Mouse (Mus musculus): Measurements from ENCODE around the gene Tmem218.

Tmem218 gene

DNA sequence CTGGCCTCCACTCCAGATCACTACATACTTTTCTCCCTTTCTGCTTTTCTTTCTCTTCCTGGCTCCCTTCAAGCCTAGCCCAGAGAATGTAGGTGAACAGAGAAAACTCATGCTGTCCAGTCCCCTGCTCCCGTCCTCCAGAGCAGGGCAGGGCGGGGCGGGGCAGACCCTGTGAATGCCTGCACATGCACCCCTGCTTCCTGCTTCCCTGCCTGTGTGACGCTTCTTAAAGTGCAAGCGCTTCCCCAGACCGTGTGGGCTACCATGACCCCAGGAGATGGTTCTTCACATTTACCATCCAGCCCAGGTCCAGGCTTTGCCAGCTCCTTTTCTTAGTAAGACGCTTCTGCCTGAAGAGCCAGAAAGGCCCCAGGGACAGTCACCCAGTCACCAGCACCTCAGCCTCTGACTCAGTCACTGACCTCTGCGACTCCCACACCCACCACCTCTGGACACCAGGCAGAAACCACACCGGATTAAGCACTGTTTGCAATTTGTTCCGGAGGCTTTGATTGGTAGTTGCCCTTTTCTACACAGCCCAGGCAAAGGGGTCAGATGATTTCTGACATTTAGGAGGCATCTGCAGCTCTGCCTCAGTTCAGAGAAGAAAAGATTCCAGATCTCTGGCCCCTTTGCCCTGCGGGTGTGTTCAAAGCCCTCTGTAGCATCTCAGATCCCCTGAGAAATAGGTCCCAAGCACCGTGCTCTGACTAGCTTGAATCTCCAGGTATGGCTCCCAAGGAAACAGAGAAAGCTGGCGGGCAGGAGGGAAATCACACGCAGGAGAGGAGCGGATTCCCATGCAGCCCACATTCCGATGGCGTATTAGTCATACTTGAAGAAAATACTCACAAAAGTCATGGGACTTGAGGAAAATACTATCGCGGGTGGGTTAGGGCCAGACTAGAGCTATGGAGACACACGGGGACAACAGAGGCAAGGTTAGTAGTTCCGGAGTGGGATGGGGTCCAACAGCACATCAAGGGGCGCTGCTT lies 24.5 kb downstream of the Tmem218 start:
- in situ Hi-C loops (cut with MboI) = loop anchor here (25.0 kb wide), 1 partner anchor 270 kb away; no protein-coding TSS in a partner anchor

GRCm38 (mm10) chr9:37235951-37236737 lies 28.1 kb downstream of the Tmem218 start:
- in situ Hi-C loops (cut with MboI) = loop anchor here (25.0 kb wide), 1 partner anchor 274 kb away; no protein-coding TSS in a partner anchor

DNA sequence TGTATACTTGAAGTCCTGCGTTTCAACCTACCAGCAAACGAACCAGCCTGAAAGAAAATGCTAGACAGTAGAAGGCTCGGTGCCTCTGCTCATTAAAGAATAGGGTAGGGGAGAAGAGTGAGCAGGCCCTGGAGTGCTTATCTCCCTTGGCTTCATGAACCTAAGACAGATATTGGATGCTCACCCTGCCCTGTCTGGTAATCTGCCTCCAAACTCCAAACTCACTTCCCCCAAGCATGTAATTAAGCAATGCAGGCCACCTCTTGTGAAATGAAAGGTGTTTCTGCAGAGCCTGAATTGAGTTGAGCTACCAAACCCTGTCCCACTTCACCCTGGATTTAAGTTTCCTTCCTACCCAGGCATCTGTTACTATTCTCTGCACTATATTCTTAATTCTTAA lies 34.7 kb downstream of the Tmem218 start:
- in situ Hi-C loops (cut with MboI) = loop anchor here (25.0 kb wide), 1 partner anchor 280 kb away; no protein-coding TSS in a partner anchor

- in situ Hi-C loops (cut with MboI) = loop anchor here (25.0 kb wide), 1 partner anchor 282 kb away; no protein-coding TSS in a partner anchor
These were observed 36.6 kb downstream of the Tmem218 start for GRCm38 (mm10) chr9:37244600-37244999.

GRCm38 (mm10) chr9:37245404-37245803 lies 37.4 kb downstream of the Tmem218 start:
- in situ Hi-C loops (cut with MboI) = loop anchor here (25.0 kb wide), 1 partner anchor 283 kb away; no protein-coding TSS in a partner anchor

- in situ Hi-C loops (cut with MboI) = loop anchor here (25.0 kb wide), 1 partner anchor 284 kb away; no protein-coding TSS in a partner anchor
These were observed 37.8 kb downstream of the Tmem218 start for GRCm38 (mm10) chr9:37245810-37246209.

- in situ Hi-C loops (cut with MboI) = loop anchor here (25.0 kb wide), 1 partner anchor 285 kb away; no protein-coding TSS in a partner anchor
These were observed 39.4 kb downstream of the Tmem218 start for GRCm38 (mm10) chr9:37247429-37247828.

- in situ Hi-C loops (cut with MboI) = loop anchor here (25.0 kb wide), 1 partner anchor 286 kb away; no protein-coding TSS in a partner anchor
These were observed 40.4 kb downstream of the Tmem218 start for GRCm38 (mm10) chr9:37248381-37248906.

- in situ Hi-C loops (cut with MboI) = loop anchor here (25.0 kb wide), 1 partner anchor 288 kb away; no protein-coding TSS in a partner anchor
These were observed 42.0 kb downstream of the Tmem218 start for GRCm38 (mm10) chr9:37249976-37250375.

DNA sequence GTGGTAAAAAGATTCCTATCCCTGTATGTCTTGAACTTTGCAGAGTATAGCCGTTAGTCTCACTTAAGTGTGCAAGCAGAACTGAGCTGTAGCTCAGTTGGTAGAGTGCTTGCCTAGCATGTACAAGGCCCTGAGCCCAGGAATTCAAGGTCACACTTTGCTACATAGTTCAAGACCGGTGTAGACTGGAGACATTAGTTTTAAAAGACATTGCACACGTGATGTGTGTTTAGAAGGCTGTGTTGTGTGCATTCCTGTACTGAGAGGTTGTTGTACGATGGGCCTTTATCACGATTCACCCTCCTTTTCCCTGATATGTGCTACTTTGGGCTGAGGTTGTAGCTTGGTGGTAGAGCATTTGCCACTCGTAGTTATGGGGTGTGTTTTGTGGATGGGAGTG lies 42.6 kb downstream of the Tmem218 start:
- in situ Hi-C loops (cut with MboI) = no loop called here

- in situ Hi-C loops (cut with MboI) = no loop called here
These were observed 46.6 kb downstream of the Tmem218 start for GRCm38 (mm10) chr9:37254531-37255110.

DNA sequence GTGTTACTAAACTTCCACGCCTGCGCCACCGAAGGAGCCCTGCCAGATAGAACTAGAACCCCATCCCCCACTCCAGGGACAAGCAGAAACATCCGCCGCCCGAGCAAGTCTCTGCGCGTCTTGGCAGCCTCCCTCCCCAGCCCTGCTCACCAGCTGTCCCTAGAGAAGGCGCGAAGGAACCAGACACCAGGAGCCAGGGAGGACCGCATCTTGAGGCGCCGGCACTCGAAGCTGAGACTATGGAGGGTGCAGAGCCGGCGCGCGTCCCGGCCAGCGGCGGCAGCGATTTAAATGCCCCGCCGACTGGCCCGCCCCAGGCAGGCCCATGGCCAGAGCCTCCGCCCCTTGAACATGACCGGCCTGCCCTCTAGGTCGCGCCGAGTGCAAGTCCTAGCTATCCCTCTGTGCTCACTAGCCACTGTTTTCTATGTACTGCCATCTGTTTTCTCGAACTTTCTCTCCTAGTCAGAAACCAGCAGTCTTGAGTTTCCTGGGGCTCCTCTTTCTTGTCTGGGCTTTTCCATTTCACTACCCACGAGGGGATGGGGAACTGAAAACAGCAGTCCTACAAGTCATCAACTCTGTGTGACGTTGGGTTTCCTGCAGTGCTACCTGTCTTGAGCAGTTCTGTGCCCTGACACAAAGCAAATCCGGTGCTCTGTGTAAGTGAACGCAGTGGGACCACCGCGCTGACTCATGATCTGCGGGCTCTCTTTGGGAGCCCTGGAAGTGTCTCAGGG lies 47.3 kb downstream of the Tmem218 start, which contains the start of gene Slc37a2:
Gene Slc37a2 (minus strand): TSS at position 590 of the 740 bp plus-strand sequence.
- in situ Hi-C loops (cut with MboI) = no loop called here

DNA sequence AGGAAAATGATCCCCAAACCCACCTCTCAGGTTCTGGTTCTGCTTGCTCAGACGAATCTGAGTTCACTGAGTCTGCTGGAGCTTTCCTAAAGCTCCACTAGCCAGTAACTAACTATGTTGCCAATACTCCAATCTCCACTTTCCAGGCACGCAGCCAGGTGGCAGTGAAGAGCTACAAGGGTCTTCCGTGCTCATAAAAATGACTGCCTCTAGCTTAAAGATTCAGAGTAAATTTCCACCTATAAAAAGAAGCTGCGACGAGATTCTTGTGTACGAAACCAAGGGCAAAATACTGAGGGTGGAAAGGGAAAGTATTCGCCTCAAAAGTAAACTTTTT lies 47.8 kb downstream of the Tmem218 start:
- in situ Hi-C loops (cut with MboI) = no loop called here

GRCm38 (mm10) chr9:37266622-37267021 lies 58.6 kb downstream of the Tmem218 start:
- in situ Hi-C loops (cut with MboI) = no loop called here
